Mouse (Mus musculus) spleen, adult 2 months (tissue): Measurements from ENCODE around the gene Pogz.

ENCODE experiments used
- CTCF ChIP-seq: fragments of 200-500 bp; IDR thresholded peaks from 2 replicates; pipeline ENCODE4 v1.5.1; 2011; ENCODE audit warnings: mild to moderate bottlenecking, inconsistent platforms; ENCODE audit not compliant: insufficient read depth, insufficient read length, insufficient replicate concordance; ENCODE audit errors: extremely low read depth
- POLR2A ChIP-seq: fragments of 200-500 bp; IDR thresholded peaks from 2 replicates; pipeline ENCODE4 v1.6.1; 2011; ENCODE audit warnings: low read depth, low read length, inconsistent platforms

DNA sequence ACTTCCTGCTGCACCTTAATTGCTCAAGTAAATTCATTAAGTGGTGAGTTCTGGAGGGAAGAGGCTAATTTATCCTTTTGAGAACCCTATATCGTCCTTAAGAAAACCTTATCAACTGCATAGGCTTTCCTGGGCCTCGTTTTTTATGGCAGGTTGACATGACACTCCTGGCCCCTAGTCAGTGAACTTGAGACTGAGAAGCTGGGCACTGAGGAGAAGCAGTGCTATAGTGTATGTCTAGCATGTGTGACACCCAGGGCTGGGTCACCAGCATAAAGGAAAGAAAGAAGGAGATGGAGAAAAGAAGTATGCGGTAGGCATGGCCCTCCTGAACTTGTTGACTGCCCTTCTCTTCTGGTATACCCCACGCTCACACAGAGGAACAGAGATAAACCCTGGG lies 23.3 kb upstream of the Pogz start:
- TF ChIP-seq POLR2A (no peak), CTCF (no peak)
